Mouse (Mus musculus) kidney, embryonic 14.5 days (tissue): Measurements from ENCODE around the gene Slc22a15. TPM values are rescaled to one million over a fixed set of nuclear protein-coding genes. Genes with fewer than 3 reads are reported as not detected.
A peak's percentile ranks its signal among the peaks of the same experiment; 100 is the strongest.

Experiments
- ATAC-seq: fragments of 200-750 bp; cut with Nextera tagmentation; 2 replicates; pipeline ENCODE4 v1.8.0; 2017; ENCODE audit warnings: moderate number of reproducible peaks, mild to moderate bottlenecking, moderate TSS enrichment, moderate library complexity; ENCODE audit not compliant: low FRiP score, low TSS enrichment
- H3K27ac ChIP-seq: fragments of 300-500 bp; sonication (generic); 2 replicates; pipeline ENCODE4 v1.5.1; 2014; ENCODE audit warnings: low read depth, mild to moderate bottlenecking, low read length, moderate library complexity, mixed read lengths
- H3K27me3 ChIP-seq: fragments of 300-500 bp; sonication (generic); 2 replicates; pipeline ENCODE4 v1.6.1; 2014; ENCODE audit warnings: mild to moderate bottlenecking, low read length; ENCODE audit not compliant: control insufficient read depth, insufficient read depth
- H3K36me3 ChIP-seq: fragments of 300-500 bp; sonication (generic); 2 replicates; pipeline ENCODE4 v1.6.1; 2014; ENCODE audit warnings: low read length, mixed read lengths; ENCODE audit not compliant: control insufficient read depth, insufficient read depth
- H3K4me1 ChIP-seq: fragments of 300-500 bp; sonication (generic); 2 replicates; pipeline ENCODE4 v1.6.1; 2014; ENCODE audit warnings: low read length, mixed read lengths; ENCODE audit not compliant: control insufficient read depth, insufficient read depth
- H3K4me2 ChIP-seq: fragments of 300-500 bp; sonication (generic); replicated peaks from 2 replicates; pipeline ENCODE4 v1.6.1; 2014; ENCODE audit warnings: low read depth, mild to moderate bottlenecking, low read length
- H3K4me3 ChIP-seq: fragments of 300-500 bp; sonication (generic); 2 replicates; pipeline ENCODE4 v1.5.1; 2014; ENCODE audit warnings: mild to moderate bottlenecking, low read length
- H3K9ac ChIP-seq: fragments of 300-500 bp; sonication (generic); 2 replicates; pipeline ENCODE4 v1.6.1; 2014; ENCODE audit warnings: low read depth, mild to moderate bottlenecking, low read length, moderate library complexity
- H3K9me3 ChIP-seq: fragments of 300-500 bp; sonication (generic); 2 replicates; pipeline ENCODE4 v1.6.1; 2016; ENCODE audit warnings: low read length; ENCODE audit not compliant: control insufficient read depth
- WGBS: fragments of 180-500 bp; shearing (Covaris S2); extraction: QIAGEN DNeasy Blood & Tissue Kit; methylation state at CpG from one replicate; pipeline ENCODE4 v1.1.7; 2014; 5-methylcytosine and 5-hydroxymethylcytosine counted together
- polyA plus RNA-seq: library from polyadenylated mRNA; unstranded; fragments of >200 nt; fragmentation: Nextera tagmentation; extraction: Ambion mirVana; gene quantifications from 2 replicates; pipeline ENCODE4 v1.2.1, GENCODE M21; 2014

Slc22a15 gene
- polyA plus RNA-seq, result 3.5 and 4.3 TPM in 2 replicates

- Histone ChIP-seq H3K9ac (peak within 1 kb of the TSS; percentile 81), H3K9me3 (no peaks in the 10 kb centered on the region), H3K4me3 (peak within 1 kb of the TSS; percentile 80), H3K4me1 (peaks cover 14% of the 10 kb centered on the region; the same call in 1 of the 2 replicates), H3K4me2 (peak within 1 kb of the TSS; percentile 91), H3K27ac (peak within 1 kb of the TSS; percentile 74), H3K27me3 (no peaks in the 10 kb centered on the region), H3K36me3 (no peaks in the 10 kb centered on the region)
- under 1% methylated on average over 87 of the region's 92 CpGs for WGBS
- peak; percentile 83 for ATAC-seq
Measured at GRCm38 (mm10) chr3:101923843-101924740, at the start of gene Slc22a15. Slc22a15 (minus strand) TSS chr3:101924453.

- no peak overlapping the region for H3K9ac ChIP-seq
- no peaks in the 10 kb centered on the region for H3K36me3 ChIP-seq
- no peaks in the 10 kb centered on the region for H3K27me3 ChIP-seq
- H3K4me3 ChIP-seq, result no peak overlapping the region
- 11% methylated on average over 3 of the region's 3 CpGs for WGBS
- no peaks in the 10 kb centered on the region for H3K4me1 ChIP-seq
- H3K27ac ChIP-seq, result no peak overlapping the region
- H3K9me3 ChIP-seq, result no peaks in the 10 kb centered on the region
- ATAC-seq, result no peak
- H3K4me2 ChIP-seq, result no peak overlapping the region
Measured at GRCm38 (mm10) chr3:101966825-101967558, 42.7 kb upstream of the Slc22a15 start.

- Histone ChIP-seq H3K4me2 (no peak overlapping the region), H3K36me3 (no peaks in the 10 kb centered on the region), H3K9ac (no peak overlapping the region), H3K9me3 (no peaks in the 10 kb centered on the region), H3K27ac (no peak overlapping the region), H3K4me1 (no peaks in the 10 kb centered on the region), H3K4me3 (no peak overlapping the region), H3K27me3 (no peaks in the 10 kb centered on the region)
- ATAC-seq, result no peak
- WGBS, result 67% methylated on average over 7 of the region's 7 CpGs
Measured at GRCm38 (mm10) chr3:101964352-101964751, 40.1 kb upstream of the Slc22a15 start.

GRCm38 (mm10) chr3:101963501-101963900, 39.2 kb upstream of the Slc22a15 start:
- H3K36me3 ChIP-seq, result no peaks in the 10 kb centered on the region
- H3K4me2 ChIP-seq, result no peak overlapping the region
- H3K4me1 ChIP-seq, result no peaks in the 10 kb centered on the region
- no peak overlapping the region for H3K27ac ChIP-seq
- H3K9me3 ChIP-seq, result no peaks in the 10 kb centered on the region
- H3K9ac ChIP-seq, result no peak overlapping the region
- ATAC-seq, result no peak
- whole genome bisulfite sequencing, result 32% methylated on average over 9 of the region's 9 CpGs
- H3K27me3 ChIP-seq, result no peaks in the 10 kb centered on the region
- H3K4me3 ChIP-seq, result no peak overlapping the region

- no peak overlapping the region for H3K4me3 ChIP-seq
- ATAC-seq, result no peak
- no peaks in the 10 kb centered on the region for H3K9me3 ChIP-seq
- no peaks in the 10 kb centered on the region for H3K36me3 ChIP-seq
- H3K9ac ChIP-seq, result no peak overlapping the region
- H3K4me1 ChIP-seq, result no peaks in the 10 kb centered on the region
- no peak overlapping the region for H3K4me2 ChIP-seq
- H3K27me3 ChIP-seq, result no peaks in the 10 kb centered on the region
- 88% methylated on average over 15 of the region's 15 CpGs for WGBS
- no peak overlapping the region for H3K27ac ChIP-seq
Measured at GRCm38 (mm10) chr3:101961146-101961835, 37.0 kb upstream of the Slc22a15 start.

- WGBS, result 56% methylated on average over 3 of the region's 3 CpGs
- Histone ChIP-seq H3K9ac (no peak overlapping the region), H3K4me1 (no peaks in the 10 kb centered on the region), H3K36me3 (no peaks in the 10 kb centered on the region), H3K27ac (no peak overlapping the region), H3K4me2 (no peak overlapping the region), H3K9me3 (no peaks in the 10 kb centered on the region), H3K4me3 (no peak overlapping the region), H3K27me3 (no peaks in the 10 kb centered on the region)
- ATAC-seq, result no peak
Measured at GRCm38 (mm10) chr3:101958047-101958446, 33.8 kb upstream of the Slc22a15 start.

GRCm38 (mm10) chr3:101953506-101953905, 29.3 kb upstream of the Slc22a15 start:
- no peak overlapping the region for H3K4me2 ChIP-seq
- no peak overlapping the region for H3K27ac ChIP-seq
- no peaks in the 10 kb centered on the region for H3K4me1 ChIP-seq
- H3K36me3 ChIP-seq, result no peaks in the 10 kb centered on the region
- ATAC-seq, result no peak
- 75% methylated on average over 7 of the region's 7 CpGs for WGBS
- no peak overlapping the region for H3K9ac ChIP-seq
- no peaks in the 10 kb centered on the region for H3K27me3 ChIP-seq
- no peaks in the 10 kb centered on the region for H3K9me3 ChIP-seq
- H3K4me3 ChIP-seq, result no peak overlapping the region

GRCm38 (mm10) chr3:101952577-101952976, 28.3 kb upstream of the Slc22a15 start:
- Histone ChIP-seq H3K36me3 (no peaks in the 10 kb centered on the region), H3K9me3 (no peaks in the 10 kb centered on the region), H3K27me3 (no peaks in the 10 kb centered on the region), H3K4me2 (no peak overlapping the region), H3K4me3 (no peak overlapping the region), H3K27ac (no peak overlapping the region), H3K4me1 (no peaks in the 10 kb centered on the region), H3K9ac (no peak overlapping the region)
- no peak for ATAC-seq
- WGBS, result 85% methylated on average over 2 of the region's 2 CpGs
